ENCODE assay signal across 8 mouse cellular contexts in the genomic region with DNA sequence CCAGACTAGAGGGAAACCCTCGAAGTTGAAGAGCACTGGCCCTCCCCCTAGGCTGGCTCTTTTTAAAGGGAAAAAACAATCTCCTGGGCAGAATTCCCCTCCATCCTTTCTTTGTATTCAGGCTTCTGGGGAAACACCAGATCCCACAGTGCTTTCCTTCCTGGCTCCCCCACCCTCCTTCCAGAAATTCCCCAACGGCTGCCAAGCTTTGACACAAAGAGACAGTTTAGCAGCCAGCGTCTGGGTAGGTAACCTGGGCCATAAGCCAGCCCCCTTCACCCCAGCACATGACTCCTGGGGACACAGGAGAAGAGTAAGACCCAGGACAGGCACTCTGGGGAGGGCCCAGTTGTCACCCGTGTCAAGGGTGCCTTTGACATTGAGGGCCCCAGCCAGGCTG. TPM values are rescaled to one million over a fixed set of nuclear protein-coding genes. Genes with fewer than 3 reads are reported as not detected.
A peak's percentile ranks its signal among the peaks of the same experiment; 100 is the strongest.
DNase-seq lines count a peak whose midpoint lies in the region; ATAC-seq lines count a peak whose summit lies in the region.

No protein-coding gene starts in this region.

- DNase-seq in forebrain, embryonic 10.5 days (ENCODE audit: extremely low spot score, low spot score): no peak
- peak; percentile 51 for DNase-seq in 3T3-L1 (ENCODE audit: low read depth, low spot score)
- DNase-seq in kidney, postnatal 25 days: peak; percentile 68 to 80
- no peak for DNase-seq in right cerebral cortex, postnatal 4 days
- DNase-seq in cerebellum, postnatal 4 days (ENCODE audit: low spot score in 2 of 2): no peak
- no peak for DNase-seq in ovary, postnatal 36 days (ENCODE audit: low spot score)

- no peak overlapping the region for H3K4me2 ChIP-seq in forebrain, embryonic 12.5 days
- no peak overlapping the region for H3K4me2 ChIP-seq in heart, embryonic 13.5 days

- ATAC-seq in forebrain, embryonic 12.5 days (ENCODE audit: low FRiP score): no peak
- ATAC-seq in heart, embryonic 13.5 days (ENCODE audit: extremely low read depth, insufficient number of reproducible peaks, low FRiP score, low TSS enrichment): no peak

- no peaks in the 10 kb centered on the region for H3K9me3 ChIP-seq in forebrain, embryonic 10.5 days
- no peaks in the 10 kb centered on the region for H3K9me3 ChIP-seq in forebrain, embryonic 12.5 days
- H3K9me3 ChIP-seq in heart, embryonic 13.5 days: no peaks in the 10 kb centered on the region

- no peaks in the 10 kb centered on the region for H3K36me3 ChIP-seq in forebrain, embryonic 10.5 days (replicated peaks)
- H3K36me3 ChIP-seq in forebrain, embryonic 12.5 days (replicated peaks): no peaks in the 10 kb centered on the region
- H3K36me3 ChIP-seq in heart, embryonic 13.5 days: no peaks in the 10 kb centered on the region

- H3K9ac ChIP-seq in forebrain, embryonic 12.5 days: no peak overlapping the region
- H3K9ac ChIP-seq in heart, embryonic 13.5 days: 0 out of 2 replicates have a peak overlapping the region, but pooled peaks have one; percentile 1

- peak overlapping the region; percentile 36 for H3K27ac ChIP-seq in forebrain, embryonic 10.5 days
- H3K27ac ChIP-seq in forebrain, embryonic 12.5 days: no peak overlapping the region
- peak overlapping the region; percentile 61 for H3K27ac ChIP-seq in heart, embryonic 13.5 days (replicated peaks)

- 64% methylated on average over 4 of the region's 4 CpGs for WGBS in forebrain, embryonic 10.5 days
- 43% methylated on average over 4 of the region's 4 CpGs for WGBS in forebrain, embryonic 12.5 days
- 38% methylated on average over 4 of the region's 4 CpGs for WGBS in heart, embryonic 13.5 days

- peaks cover 31% of the 10 kb centered on the region for H3K27me3 ChIP-seq in forebrain, embryonic 10.5 days (ENCODE audit: poor library complexity, severe bottlenecking)
- peaks cover 20% of the 10 kb centered on the region for H3K27me3 ChIP-seq in forebrain, embryonic 12.5 days
- H3K27me3 ChIP-seq in heart, embryonic 13.5 days (replicated peaks): no peaks in the 10 kb centered on the region

- peaks cover 38% of the 10 kb centered on the region for H3K4me1 ChIP-seq in forebrain, embryonic 10.5 days
- peaks cover 14% of the 10 kb centered on the region for H3K4me1 ChIP-seq in forebrain, embryonic 12.5 days
- peaks cover 52% of the 10 kb centered on the region for H3K4me1 ChIP-seq in heart, embryonic 13.5 days

- H3K4me3 ChIP-seq in forebrain, embryonic 10.5 days: no peak overlapping the region
- H3K4me3 ChIP-seq in forebrain, embryonic 12.5 days (replicated peaks): no peak overlapping the region
- H3K4me3 ChIP-seq in heart, embryonic 13.5 days: no peak overlapping the region

RNA-seq across cellular contexts. Expression of a gene that starts 4.0 kb away (rescaled TPM):
- 80.8 and 84.0 TPM in 2 replicates for polyA plus RNA-seq in forebrain, embryonic 10.5 days (2016; fragmentation: Nextera tagmentation; extraction: Ambion mirVana)
- 65.7 and 67.3 TPM in 2 replicates for polyA plus RNA-seq in forebrain, embryonic 12.5 days (2016; fragmentation: Nextera tagmentation; extraction: Ambion mirVana)
- 154 and 158 TPM in 2 replicates for polyA plus RNA-seq in heart, embryonic 13.5 days (2015; fragmentation: Nextera tagmentation; extraction: Ambion mirVana)

RNA-seq across cellular contexts. Expression of a gene that starts 17.4 kb away (rescaled TPM):
- 21.2 and 22.6 TPM in 2 replicates for polyA plus RNA-seq in forebrain, embryonic 10.5 days (2016; fragmentation: Nextera tagmentation; extraction: Ambion mirVana)
- 19.2 and 19.7 TPM in 2 replicates for polyA plus RNA-seq in forebrain, embryonic 12.5 days (2016; fragmentation: Nextera tagmentation; extraction: Ambion mirVana)
- 22.1 and 24.2 TPM in 2 replicates for polyA plus RNA-seq in heart, embryonic 13.5 days (2015; fragmentation: Nextera tagmentation; extraction: Ambion mirVana)

Comparison
In these comparisons a context has a peak if more than half of its experiments do, and no peak if none do; other contexts are left out.
1. DNase-seq: peak in 3T3-L1 (single experiment) and kidney, postnatal 25 days (2 of 2); none in forebrain, embryonic 10.5 days (single experiment), right cerebral cortex, postnatal 4 days (single experiment), cerebellum, postnatal 4 days (0 of 2) and ovary, postnatal 36 days (single experiment).